Mouse (Mus musculus) cerebellum, adult 2 months (tissue): ENCODE results near the gene Vax2.
A peak's percentile ranks its signal among the peaks of the same experiment; 100 is the strongest.

ENCODE experiments used
- CTCF ChIP-seq: fragments of 200-500 bp; IDR thresholded peaks from 2 replicates; pipeline ENCODE4 v1.5.1; 2011; ENCODE audit warnings: low read depth, mild to moderate bottlenecking, control low read depth, low read length, moderate library complexity, borderline replicate concordance; ENCODE audit not compliant: insufficient read depth
- POLR2A ChIP-seq: fragments of 200-500 bp; IDR thresholded peaks from 2 replicates; pipeline ENCODE4 v1.6.1; 2011; ENCODE audit warnings: low read length, control low read depth, borderline replicate concordance; ENCODE audit not compliant: insufficient read depth

DNA sequence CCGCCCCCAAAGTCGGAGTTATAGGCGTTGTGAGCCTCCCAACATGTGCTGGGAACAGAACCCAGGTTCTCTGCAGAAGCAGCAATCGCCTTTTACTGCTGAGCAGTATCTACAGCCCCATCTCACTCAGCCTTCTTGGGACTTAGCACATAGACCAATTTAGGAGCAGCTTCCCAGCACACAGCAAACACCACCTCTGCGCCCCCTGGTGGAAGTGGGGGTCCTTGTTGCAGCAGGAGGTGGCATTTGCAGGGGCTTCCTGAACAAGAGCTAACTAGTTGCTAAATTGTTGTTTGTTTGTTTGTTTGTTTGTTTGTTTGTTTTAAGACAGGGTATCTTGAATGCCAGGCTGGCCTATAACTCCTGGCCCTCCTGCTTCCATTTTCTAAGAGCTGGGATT, 20.1 kb downstream of the Vax2 start:
- TF ChIP-seq CTCF (peak; percentile 37; the same call in 1 of the 2 replicates), POLR2A (no peak)
